Mouse (Mus musculus) gonadal fat pad, adult 2 months (tissue): ENCODE measurements at regions not wholly inside any gene's neighbourhood (a gene's known extent, or its start where the extent isn't known, plus 50 kb on each side); places are given as distances from the start of the nearest gene placed in this dataset.

Experiments
- DNase-seq: peaks from one replicate; pipeline ENCODE4 v3.0.0-alpha.2; 2012; ENCODE audit warnings: low read depth

GRCm38 (mm10) chr3:143071839-143072373 lies 190.1 kb upstream of the Pkn2 start:
- DNase-seq: no peak

GRCm38 (mm10) chr3:143054858-143055257 lies 173.1 kb upstream of the Pkn2 start:
- DNase-seq: no peak

- no peak for DNase-seq
Measured at GRCm38 (mm10) chr3:143053286-143053993, 171.6 kb upstream of the Pkn2 start.

GRCm38 (mm10) chr3:143040666-143041065 lies 158.9 kb upstream of the Pkn2 start:
- DNase-seq: no peak

- DNase-seq: no peak
Measured at GRCm38 (mm10) chr3:143036108-143036507, 154.3 kb upstream of the Pkn2 start.

- no peak for DNase-seq
Measured at GRCm38 (mm10) chr3:143034588-143034987, 152.8 kb upstream of the Pkn2 start.

- DNase-seq: no peak
Measured at GRCm38 (mm10) chr3:143022486-143022885, 140.7 kb upstream of the Pkn2 start.

- DNase-seq: no peak
Measured at GRCm38 (mm10) chr3:143021159-143021871, 139.5 kb upstream of the Pkn2 start.

GRCm38 (mm10) chr3:143017480-143017879 lies 135.7 kb upstream of the Pkn2 start:
- no peak for DNase-seq

GRCm38 (mm10) chr3:143016758-143017157 lies 135.0 kb upstream of the Pkn2 start:
- no peak for DNase-seq

GRCm38 (mm10) chr3:143014421-143014820 lies 132.6 kb upstream of the Pkn2 start:
- DNase-seq: no peak

GRCm38 (mm10) chr3:143007047-143007446 lies 125.2 kb upstream of the Pkn2 start:
- no peak for DNase-seq

GRCm38 (mm10) chr3:143001952-143002351 lies 120.1 kb upstream of the Pkn2 start:
- no peak for DNase-seq

GRCm38 (mm10) chr3:142995981-142996743 lies 114.4 kb upstream of the Pkn2 start:
- no peak for DNase-seq

- no peak for DNase-seq
Measured at GRCm38 (mm10) chr3:142984547-142984946, 102.7 kb upstream of the Pkn2 start.

GRCm38 (mm10) chr3:142981221-142981620 lies 99.4 kb upstream of the Pkn2 start:
- DNase-seq: peak; percentile 76

- no peak for DNase-seq
Measured at GRCm38 (mm10) chr3:142979161-142979560, 97.4 kb upstream of the Pkn2 start.

GRCm38 (mm10) chr3:142976519-142977394 lies 95.0 kb upstream of the Pkn2 start:
- no peak for DNase-seq

- no peak for DNase-seq
Measured at GRCm38 (mm10) chr3:142975606-142976005, 93.8 kb upstream of the Pkn2 start.

GRCm38 (mm10) chr3:142969501-142969900 lies 87.7 kb upstream of the Pkn2 start:
- DNase-seq: no peak

GRCm38 (mm10) chr3:142965604-142966003 lies 83.8 kb upstream of the Pkn2 start:
- no peak for DNase-seq
